In genomic region chr16:57485265-57485664, GRCm38 (mm10) we compare ENCODE assay signal across 14 mouse cellular contexts.
DNase-seq lines count a peak whose midpoint lies in the region; ATAC-seq lines count a peak whose summit lies in the region.
"Had no signal": no experiment of that assay in that cellular context is flagged by ENCODE, and none has a peak within 500 bp of the region (broad histone marks: within the 10 kb centered on the region; RNA-seq: fewer than 3 reads in every experiment).

No protein-coding gene starts in this region.

- H3K4me1 ChIP-seq in kidney, embryonic 15.5 days, result peaks cover 30% of the 10 kb centered on the region
- peaks cover 19% of the 10 kb centered on the region for H3K4me1 ChIP-seq in heart, embryonic 12.5 days (replicated peaks)
- H3K4me1 ChIP-seq: hindbrain, embryonic 15.5 days had no signal

- no peaks in the 10 kb centered on the region for H3K27me3 ChIP-seq in kidney, embryonic 15.5 days
- H3K27me3 ChIP-seq in heart, embryonic 12.5 days (replicated peaks), result no peaks in the 10 kb centered on the region
- H3K27me3 ChIP-seq: hindbrain, embryonic 15.5 days; neural tube, embryonic 12.5 days; Patski had no signal

- no peak for ATAC-seq in kidney, embryonic 15.5 days (replicated peaks; ENCODE audit: low FRiP score)
- ATAC-seq in heart, embryonic 12.5 days (ENCODE audit: insufficient number of reproducible peaks, low FRiP score), result 0 out of 2 replicates have a peak, but pooled peaks have one; percentile 29
- no peak for ATAC-seq in CD4-positive, CD25-positive, alpha-beta regulatory T cell, adult 4 months
- ATAC-seq: Patski had no signal

- no peaks in the 10 kb centered on the region for H3K9me3 ChIP-seq in kidney, embryonic 15.5 days (replicated peaks)
- no peaks in the 10 kb centered on the region for H3K9me3 ChIP-seq in heart, embryonic 12.5 days (replicated peaks)
- H3K9me3 ChIP-seq: hindbrain, embryonic 15.5 days; neural tube, embryonic 12.5 days had no signal

- peak; percentile 13 for DNase-seq in adrenal gland, postnatal 14 days
- DNase-seq in adrenal gland, adult 2 months, result no peak
- peak; percentile 45 for DNase-seq in kidney, postnatal 10 days
- DNase-seq in kidney, postnatal 4 days, result peak; percentile 25 to 40
- DNase-seq in adipocyte (ENCODE audit: low spot score), result no peak
- DNase-seq: cerebellum, adult 9-11 months had no signal

- H3K36me3 ChIP-seq in kidney, embryonic 15.5 days, result no peaks in the 10 kb centered on the region
- H3K36me3 ChIP-seq in heart, embryonic 12.5 days, result no peaks in the 10 kb centered on the region
- H3K36me3 ChIP-seq: hindbrain, embryonic 15.5 days; neural tube, embryonic 12.5 days had no signal

- 68% methylated on average over 9 of the region's 9 CpGs for WGBS in kidney, embryonic 15.5 days
- 45% methylated on average over 9 of the region's 9 CpGs for WGBS in heart, embryonic 12.5 days

- no peak overlapping the region for H3K9ac ChIP-seq in kidney, embryonic 15.5 days
- no peak overlapping the region for H3K9ac ChIP-seq in heart, embryonic 12.5 days
- H3K9ac ChIP-seq: hindbrain, embryonic 15.5 days; neural tube, embryonic 12.5 days had no signal

- H3K4me3 ChIP-seq in kidney, embryonic 15.5 days (replicated peaks), result no peak overlapping the region
- no peak overlapping the region for H3K4me3 ChIP-seq in heart, embryonic 12.5 days
- H3K4me3 ChIP-seq: erythroblast, embryonic 14.5 days; hindbrain, embryonic 15.5 days; neural tube, embryonic 12.5 days had no signal

- H3K27ac ChIP-seq in kidney, embryonic 15.5 days, result no peak overlapping the region
- H3K27ac ChIP-seq in heart, embryonic 12.5 days (ENCODE audit: poor library complexity, severe bottlenecking), result no peak overlapping the region
- H3K27ac ChIP-seq: hindbrain, embryonic 15.5 days; macrophage; neural tube, embryonic 12.5 days had no signal

- no peak overlapping the region for H3K4me2 ChIP-seq in kidney, embryonic 15.5 days
- H3K4me2 ChIP-seq in heart, embryonic 12.5 days, result no peak overlapping the region
- H3K4me2 ChIP-seq: hindbrain, embryonic 15.5 days; neural tube, embryonic 12.5 days had no signal

Comparison
In these comparisons a context has a peak if more than half of its experiments do, and no peak if none do; other contexts are left out.
1. DNase-seq: peak in adrenal gland, postnatal 14 days (single experiment), kidney, postnatal 10 days (single experiment) and kidney, postnatal 4 days (2 of 2); none in adrenal gland, adult 2 months (single experiment) and adipocyte (single experiment).